ENCODE assay signal across 8 mouse cellular contexts in the genomic region with DNA sequence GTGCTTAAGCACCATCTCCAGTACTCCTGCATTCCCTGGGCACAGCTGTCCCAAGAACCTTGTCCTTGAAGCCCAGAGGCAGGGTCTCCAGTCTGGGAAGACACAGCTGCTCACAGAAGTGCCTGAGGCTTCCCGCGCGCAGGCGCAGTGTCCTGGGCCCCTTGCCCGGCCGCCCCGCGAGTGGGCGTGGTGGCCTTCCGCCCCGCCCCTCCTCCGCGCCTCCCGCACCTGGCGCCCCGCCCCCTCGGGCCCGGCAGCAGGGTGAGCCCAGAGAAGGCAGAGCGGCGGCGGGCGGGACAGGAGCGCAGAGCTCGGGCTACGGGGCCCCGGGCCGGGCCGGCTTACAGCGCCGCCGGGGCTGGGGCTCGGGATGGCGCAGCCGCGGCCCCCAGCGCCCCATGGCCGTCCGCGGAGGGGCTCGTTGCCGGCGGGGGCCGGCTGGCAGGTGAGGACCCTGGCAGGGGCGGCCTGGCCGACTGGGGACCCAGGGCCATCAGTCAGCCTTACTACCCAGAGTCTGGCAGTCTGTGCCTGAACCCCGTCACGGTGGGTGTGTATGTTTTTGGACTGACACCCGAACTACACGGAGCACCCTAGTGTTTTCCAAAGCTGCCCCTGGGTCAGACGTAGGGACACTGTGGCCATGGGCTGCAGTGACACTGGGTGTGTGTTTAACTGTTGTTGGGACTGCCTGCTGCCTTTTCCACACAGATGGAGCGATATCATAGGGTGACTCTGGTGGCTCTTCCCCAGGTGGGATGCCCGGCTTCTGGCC. TPM values are rescaled to one million over a fixed set of nuclear protein-coding genes. Genes with fewer than 3 reads are reported as not detected.
DNase-seq lines count a peak whose midpoint lies in the region; ATAC-seq lines count a peak whose summit lies in the region.

No protein-coding gene starts in this region.

- H3K27me3 ChIP-seq in liver, embryonic 15.5 days, result peaks cover 55% of the 10 kb centered on the region
- peaks cover 4% of the 10 kb centered on the region; the same call in 1 of the 2 replicates for H3K27me3 ChIP-seq in neural tube, embryonic 13.5 days

- H3K9me3 ChIP-seq in liver, embryonic 15.5 days (replicated peaks), result no peaks in the 10 kb centered on the region
- H3K9me3 ChIP-seq in neural tube, embryonic 13.5 days, result no peaks in the 10 kb centered on the region

- H3K4me2 ChIP-seq in liver, embryonic 15.5 days, result peak overlapping the region; percentile 77
- H3K4me2 ChIP-seq in neural tube, embryonic 13.5 days, result peak overlapping the region; percentile 88

- 4% methylated on average over 49 of the region's 52 CpGs for WGBS in liver, embryonic 15.5 days (ENCODE audit: insufficient replicate concordance)
- WGBS in neural tube, embryonic 13.5 days, result 3% methylated on average over 38 of the region's 52 CpGs

- H3K36me3 ChIP-seq in liver, embryonic 15.5 days (replicated peaks), result no peaks in the 10 kb centered on the region
- no peaks in the 10 kb centered on the region for H3K36me3 ChIP-seq in neural tube, embryonic 13.5 days

- ATAC-seq in liver, embryonic 15.5 days (ENCODE audit: insufficient read depth), result peak; percentile 73
- peak; percentile 81 for ATAC-seq in neural tube, embryonic 13.5 days (ENCODE audit: low read depth)

- peak; percentile 75 for DNase-seq in right cerebral cortex, adult 18-20 months
- no peak for DNase-seq in right cerebral cortex, postnatal 36 days (ENCODE audit: low spot score in 2 of 2)
- peak; percentile 92 for DNase-seq in embryo, embryonic 9.5 days (ENCODE audit: extremely low spot score)
- peak; percentile 58 to 73 for DNase-seq in heart, adult 9 months (ENCODE audit: low spot score in 2 of 2)
- DNase-seq in kidney, adult 18-20 months, result peak; percentile 94
- DNase-seq in thymus, adult 18-20 months, result peak; percentile 71 to 77

- peak overlapping the region; percentile 54; the same call in 1 of the 2 replicates for H3K9ac ChIP-seq in liver, embryonic 15.5 days
- peak overlapping the region; percentile 84 for H3K9ac ChIP-seq in neural tube, embryonic 13.5 days

- H3K27ac ChIP-seq in liver, embryonic 15.5 days (replicated peaks), result peak overlapping the region; percentile 78
- H3K27ac ChIP-seq in neural tube, embryonic 13.5 days (replicated peaks), result peak overlapping the region; percentile 62

- H3K4me1 ChIP-seq in liver, embryonic 15.5 days (replicated peaks), result peaks cover 24% of the 10 kb centered on the region
- H3K4me1 ChIP-seq in neural tube, embryonic 13.5 days (replicated peaks), result peaks cover 48% of the 10 kb centered on the region

- H3K4me3 ChIP-seq in liver, embryonic 15.5 days (replicated peaks), result peak overlapping the region; percentile 55
- H3K4me3 ChIP-seq in neural tube, embryonic 13.5 days, result peak overlapping the region; percentile 55

RNA-seq across cellular contexts. Expression of a gene that starts 42.9 kb away (rescaled TPM):
- 2.0 and 3.8 TPM in 2 replicates for polyA plus RNA-seq in liver, embryonic 15.5 days (2015; fragmentation: Nextera tagmentation; extraction: Ambion mirVana)
- polyA plus RNA-seq in neural tube, embryonic 13.5 days (2015; fragmentation: Nextera tagmentation; extraction: Ambion mirVana), result 39.5 and 51.2 TPM in 2 replicates

Comparison
In these comparisons a context has a peak if more than half of its experiments do, and no peak if none do; other contexts are left out.
1. DNase-seq: peak in right cerebral cortex, adult 18-20 months (single experiment), embryo, embryonic 9.5 days (single experiment), heart, adult 9 months (2 of 2), kidney, adult 18-20 months (single experiment) and thymus, adult 18-20 months (2 of 2); none in right cerebral cortex, postnatal 36 days (0 of 2).